7 mouse cellular contexts compared by ENCODE assay signal in genomic region chr4:108461262-108461903, GRCm38 (mm10). TPM values are rescaled to one million over a fixed set of nuclear protein-coding genes. Genes with fewer than 3 reads are reported as not detected.
A peak's percentile ranks its signal among the peaks of the same experiment; 100 is the strongest.
DNase-seq lines count a peak whose midpoint lies in the region; ATAC-seq lines count a peak whose summit lies in the region.

No protein-coding gene starts in this region.

- H3K36me3 ChIP-seq in megakaryocyte, embryonic 14.5 days (replicated peaks; ENCODE audit: low read length), result peaks cover 6% of the 10 kb centered on the region
- H3K36me3 ChIP-seq in forebrain, embryonic 14.5 days (ENCODE audit: control insufficient read depth, insufficient read depth, low read length), result no peaks in the 10 kb centered on the region
- peaks cover 7% of the 10 kb centered on the region; the same call in 1 of the 2 replicates for H3K36me3 ChIP-seq in liver, embryonic 11.5 days (ENCODE audit: control insufficient read depth, insufficient read depth, low read length)
- no peaks in the 10 kb centered on the region for H3K36me3 ChIP-seq in stomach, embryonic 16.5 days (ENCODE audit: control insufficient read depth, insufficient read depth, low read length)

- H3K27ac ChIP-seq in forebrain, embryonic 14.5 days (ENCODE audit: low read depth, low read length), result no peak overlapping the region
- H3K27ac ChIP-seq in liver, embryonic 11.5 days (ENCODE audit: low read depth, low read length), result no peak overlapping the region
- H3K27ac ChIP-seq in stomach, embryonic 16.5 days (ENCODE audit: low read length), result no peak overlapping the region

- H3K4me2 ChIP-seq in forebrain, embryonic 14.5 days (ENCODE audit: low read length), result peak overlapping the region; percentile 64
- peak overlapping the region; percentile 97 for H3K4me2 ChIP-seq in liver, embryonic 11.5 days
- H3K4me2 ChIP-seq in stomach, embryonic 16.5 days (ENCODE audit: low read depth, low read length), result peak overlapping the region; percentile 87

- peak overlapping the region; percentile 97 for H3K4me3 ChIP-seq in megakaryocyte, embryonic 14.5 days (replicated peaks)
- peak overlapping the region; percentile 99 for H3K4me3 ChIP-seq in forebrain, embryonic 14.5 days (ENCODE audit: low read depth, low read length)
- H3K4me3 ChIP-seq in liver, embryonic 11.5 days (ENCODE audit: low read depth, low read length), result peak overlapping the region; percentile 95
- peak overlapping the region; percentile 99 for H3K4me3 ChIP-seq in stomach, embryonic 16.5 days (replicated peaks; ENCODE audit: low read length)

- ATAC-seq in megakaryocyte, adult 5-6 weeks (ENCODE audit: poor library complexity, severe bottlenecking), result no peak
- ATAC-seq in forebrain, embryonic 14.5 days, result no peak
- no peak for ATAC-seq in liver, embryonic 11.5 days (replicated peaks; ENCODE audit: low FRiP score)
- no peak for ATAC-seq in stomach, embryonic 16.5 days (ENCODE audit: insufficient read depth, low FRiP score)

- H3K9me3 ChIP-seq in megakaryocyte, embryonic 14.5 days, result no peaks in the 10 kb centered on the region
- no peaks in the 10 kb centered on the region for H3K9me3 ChIP-seq in forebrain, embryonic 14.5 days (replicated peaks; ENCODE audit: control insufficient read depth, low read length)
- no peaks in the 10 kb centered on the region for H3K9me3 ChIP-seq in liver, embryonic 11.5 days (ENCODE audit: control insufficient read depth, low read length)
- no peaks in the 10 kb centered on the region for H3K9me3 ChIP-seq in stomach, embryonic 16.5 days (replicated peaks; ENCODE audit: control insufficient read depth, low read length)

- peaks cover 27% of the 10 kb centered on the region for H3K4me1 ChIP-seq in megakaryocyte, embryonic 14.5 days
- 0 out of 2 replicates have a peak, but pooled peaks cover 6% of the 10 kb centered on the region for H3K4me1 ChIP-seq in forebrain, embryonic 14.5 days (ENCODE audit: control insufficient read depth, insufficient read depth, low read length)
- peaks cover 11% of the 10 kb centered on the region for H3K4me1 ChIP-seq in liver, embryonic 11.5 days (replicated peaks; ENCODE audit: control insufficient read depth, insufficient read depth, low read length)
- peaks cover 10% of the 10 kb centered on the region for H3K4me1 ChIP-seq in stomach, embryonic 16.5 days (ENCODE audit: control insufficient read depth, insufficient read depth, low read length)

- no peaks in the 10 kb centered on the region for H3K27me3 ChIP-seq in megakaryocyte, embryonic 14.5 days (replicated peaks)
- H3K27me3 ChIP-seq in forebrain, embryonic 14.5 days (replicated peaks; ENCODE audit: control insufficient read depth, insufficient read depth, low read length), result no peaks in the 10 kb centered on the region
- no peaks in the 10 kb centered on the region for H3K27me3 ChIP-seq in liver, embryonic 11.5 days (replicated peaks; ENCODE audit: control insufficient read depth, insufficient read depth, low read length)
- H3K27me3 ChIP-seq in stomach, embryonic 16.5 days (ENCODE audit: control insufficient read depth, insufficient read depth, low read length), result no peaks in the 10 kb centered on the region

- no peak overlapping the region; the same call in 1 of the 2 replicates for H3K9ac ChIP-seq in forebrain, embryonic 14.5 days (ENCODE audit: low read length)
- H3K9ac ChIP-seq in liver, embryonic 11.5 days (ENCODE audit: low read depth, low read length), result no peak overlapping the region
- H3K9ac ChIP-seq in stomach, embryonic 16.5 days (ENCODE audit: low read length), result no peak overlapping the region

- DNase-seq in forebrain, embryonic 14.5 days (ENCODE audit: low spot score), result no peak
- no peak for DNase-seq in liver, embryonic 11.5 days (ENCODE audit: low spot score)
- no peak for DNase-seq in layer of hippocampus, adult 9-10 months (ENCODE audit: low spot score)
- DNase-seq in thymus, postnatal 0 days (ENCODE audit: low spot score), result no peak

- 74% methylated on average over 5 of the region's 5 CpGs for WGBS in forebrain, embryonic 14.5 days
- 57% methylated on average over 5 of the region's 5 CpGs for WGBS in liver, embryonic 11.5 days
- WGBS in stomach, embryonic 16.5 days, result 24% methylated on average over 5 of the region's 5 CpGs

RNA-seq across cellular contexts. Expression of gene Tut4, which starts 2.2 kb away (rescaled TPM):
- polyA plus RNA-seq in megakaryocyte, embryonic 14.5 days (2012; ENCODE audit: insufficient read depth, low replicate concordance), result 2.8 and 10.1 TPM in 2 replicates
- 34.5 and 39.4 TPM in 2 replicates for total RNA-seq in megakaryocyte, adult 5-6 weeks (2015)
- total RNA-seq in megakaryocyte, adult 5-6 weeks (2017), result 18.2 and 26.0 TPM in 2 replicates
- polyA plus RNA-seq in forebrain, embryonic 14.5 days (2014; fragmentation: Nextera tagmentation; extraction: Ambion mirVana), result 40.7 and 46.4 TPM in 2 replicates
- polyA plus RNA-seq in liver, embryonic 11.5 days (2014; fragmentation: Nextera tagmentation; extraction: Ambion mirVana), result 39.1 and 49.7 TPM in 2 replicates
- 46.2 and 49.3 TPM in 2 replicates for polyA plus RNA-seq in stomach, embryonic 16.5 days (2015; fragmentation: Nextera tagmentation; extraction: Ambion mirVana)
- polyA plus RNA-seq in thymus, postnatal 0 days (2015; fragmentation: Nextera tagmentation; extraction: Ambion mirVana), result 47.3 and 68.5 TPM in 2 replicates

RNA-seq across cellular contexts. Expression of gene Gpx7, which starts 54.6 kb away (rescaled TPM):
- 0.07 TPM in 1 of 2 replicates, not detected in the other for polyA plus RNA-seq in megakaryocyte, embryonic 14.5 days (2012; ENCODE audit: insufficient read depth, low replicate concordance)
- total RNA-seq in megakaryocyte, adult 5-6 weeks (2015), result 0.38 and 3.6 TPM in 2 replicates
- total RNA-seq in megakaryocyte, adult 5-6 weeks (2017), result 0.11 and 1.0 TPM in 2 replicates
- polyA plus RNA-seq in forebrain, embryonic 14.5 days (2014; fragmentation: Nextera tagmentation; extraction: Ambion mirVana), result 26.9 and 28.9 TPM in 2 replicates
- 21.5 and 21.8 TPM in 2 replicates for polyA plus RNA-seq in liver, embryonic 11.5 days (2014; fragmentation: Nextera tagmentation; extraction: Ambion mirVana)
- 63.3 and 66.6 TPM in 2 replicates for polyA plus RNA-seq in stomach, embryonic 16.5 days (2015; fragmentation: Nextera tagmentation; extraction: Ambion mirVana)
- 7.1 and 7.3 TPM in 2 replicates for polyA plus RNA-seq in thymus, postnatal 0 days (2015; fragmentation: Nextera tagmentation; extraction: Ambion mirVana)
